Mouse (Mus musculus) intestine, postnatal 0 days (tissue): ENCODE data around the gene Il27. TPM values are rescaled to one million over a fixed set of nuclear protein-coding genes. Genes with fewer than 3 reads are reported as not detected.

ENCODE experiments used
- ATAC-seq: fragments of 200-750 bp; cut with Nextera tagmentation; 2 replicates; pipeline ENCODE4 v1.8.0; 2017; ENCODE audit warnings: mild to moderate bottlenecking, moderate TSS enrichment, moderate library complexity
- H3K27ac ChIP-seq: fragments of 300-500 bp; sonication (generic); 2 replicates; pipeline ENCODE4 v1.5.1; 2014; ENCODE audit warnings: mild to moderate bottlenecking, low read depth, low read length, moderate library complexity
- H3K27me3 ChIP-seq: fragments of 300-500 bp; sonication (generic); replicated peaks from 2 replicates; pipeline ENCODE4 v1.6.1; 2014; ENCODE audit warnings: low read length, mixed read lengths; ENCODE audit not compliant: control insufficient read depth, insufficient read depth
- H3K36me3 ChIP-seq: fragments of 300-500 bp; sonication (generic); 2 replicates; pipeline ENCODE4 v1.6.1; 2014; ENCODE audit warnings: mild to moderate bottlenecking, moderate library complexity; ENCODE audit not compliant: control insufficient read depth, insufficient read depth
- H3K4me1 ChIP-seq: fragments of 300-500 bp; sonication (generic); replicated peaks from 2 replicates; pipeline ENCODE4 v1.6.1; 2014; ENCODE audit warnings: antibody characterized with exemption, low read length, mixed read lengths; ENCODE audit not compliant: control insufficient read depth, insufficient read depth
- H3K4me2 ChIP-seq: fragments of 300-500 bp; sonication (generic); replicated peaks from 2 replicates; pipeline ENCODE4 v1.6.1; 2014; ENCODE audit warnings: low read depth, mild to moderate bottlenecking, moderate library complexity
- H3K4me3 ChIP-seq: fragments of 300-500 bp; sonication (generic); 2 replicates; pipeline ENCODE4 v1.5.1; 2014; ENCODE audit warnings: low read depth, low read length
- H3K9ac ChIP-seq: fragments of 300-500 bp; sonication (generic); 2 replicates; pipeline ENCODE4 v1.6.1; 2014; ENCODE audit warnings: mild to moderate bottlenecking, low read depth, low read length
- H3K9me3 ChIP-seq: fragments of 300-500 bp; sonication (generic); 2 replicates; pipeline ENCODE4 v1.6.1; 2016; ENCODE audit warnings: mixed run types; ENCODE audit not compliant: control insufficient read depth
- CTCF ChIP-seq: sonication (generic); IDR thresholded peaks from 2 replicates; pipeline ENCODE4 v1.5.1; 2016; ENCODE audit warnings: low read depth, mild to moderate bottlenecking, control low read depth, antibody characterized with exemption, moderate library complexity
- WGBS: fragments of 180-500 bp; shearing (Covaris S2); extraction: QIAGEN DNeasy Blood & Tissue Kit; methylation state at CpG from one replicate; pipeline ENCODE4 v1.1.7; 2014; 5-methylcytosine and 5-hydroxymethylcytosine counted together
- polyA plus RNA-seq: library from polyadenylated mRNA; unstranded; fragments of >200 nt; fragmentation: Nextera tagmentation; extraction: Ambion mirVana; gene quantifications from 2 replicates; pipeline ENCODE4 v1.2.1, GENCODE M21; 2015

Gene Il27
- polyA plus RNA-seq, 1 experiment from 2014 or later, result not detected

DNA sequence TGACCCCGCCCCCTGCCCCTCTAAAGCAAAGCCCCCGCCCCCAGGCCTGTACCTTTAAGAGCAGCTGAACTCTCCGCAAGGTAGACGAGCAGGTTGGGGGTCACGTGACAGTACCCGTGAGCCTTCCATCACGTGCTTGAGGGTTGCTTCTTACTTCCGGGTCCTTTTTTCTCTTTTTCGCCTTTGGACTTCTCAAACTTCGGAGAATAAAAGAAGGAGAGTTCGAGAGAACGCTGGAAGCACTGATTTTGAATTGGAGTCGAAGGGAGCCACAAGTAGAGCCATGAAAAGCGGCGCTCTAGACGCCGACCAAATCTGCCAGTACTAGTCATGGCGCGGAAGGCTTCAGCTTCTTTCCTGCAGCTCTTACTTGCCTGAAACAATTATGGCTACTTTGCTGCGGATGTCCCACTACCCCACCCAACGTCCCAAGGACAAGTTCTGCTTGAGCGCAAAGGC is 11.5 kb downstream of the Il27 start:
- peak overlapping the region; percentile 76 for H3K4me2 ChIP-seq
- H3K4me3 ChIP-seq, result peak overlapping the region; percentile 51
- H3K4me1 ChIP-seq, result 0 out of 2 replicates have a peak, but pooled peaks cover 2% of the 10 kb centered on the region
- H3K27me3 ChIP-seq, result 0 out of 2 replicates have a peak, but pooled peaks cover 2% of the 10 kb centered on the region
- peak overlapping the region; percentile 62 for H3K9ac ChIP-seq
- peaks cover 11% of the 10 kb centered on the region for H3K36me3 ChIP-seq
- H3K27ac ChIP-seq, result peak overlapping the region; percentile 86
- under 1% methylated on average over 22 of the region's 22 CpGs for WGBS
- H3K9me3 ChIP-seq, result no peaks in the 10 kb centered on the region
- peak; percentile 77 for ATAC-seq
- no peak for TF ChIP-seq CTCF

DNA sequence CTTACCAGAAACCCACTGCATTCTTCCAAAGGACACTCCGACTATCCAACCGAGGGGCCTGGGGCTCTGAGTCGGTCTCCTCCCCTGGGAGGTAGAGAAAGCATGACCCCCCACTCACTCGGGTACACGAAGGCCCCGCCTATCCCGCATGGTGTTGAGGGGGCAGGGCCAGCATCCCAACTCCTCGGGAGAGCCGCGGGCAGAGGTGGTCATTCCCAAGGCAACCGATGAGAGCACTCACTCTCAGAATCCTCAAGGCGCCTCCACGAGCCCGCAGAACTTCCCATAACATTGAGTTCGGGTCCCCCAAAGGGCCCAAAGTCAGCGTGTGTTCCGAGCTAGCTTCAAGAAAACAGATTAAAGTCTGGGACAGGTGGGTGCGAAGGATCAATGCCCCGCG is 12.0 kb downstream of the Il27 start:
- Histone ChIP-seq H3K9ac (peak overlapping the region; percentile 62), H3K27me3 (0 out of 2 replicates have a peak, but pooled peaks cover 2% of the 10 kb centered on the region), H3K9me3 (no peaks in the 10 kb centered on the region), H3K4me1 (0 out of 2 replicates have a peak, but pooled peaks cover 2% of the 10 kb centered on the region), H3K36me3 (peaks cover 15% of the 10 kb centered on the region), H3K4me3 (peak overlapping the region; percentile 51), H3K4me2 (peak overlapping the region; percentile 76), H3K27ac (peak overlapping the region; percentile 86)
- TF ChIP-seq CTCF, result no peak
- 2% methylated on average over 20 of the region's 20 CpGs for WGBS
- peak; percentile 37 for ATAC-seq

DNA sequence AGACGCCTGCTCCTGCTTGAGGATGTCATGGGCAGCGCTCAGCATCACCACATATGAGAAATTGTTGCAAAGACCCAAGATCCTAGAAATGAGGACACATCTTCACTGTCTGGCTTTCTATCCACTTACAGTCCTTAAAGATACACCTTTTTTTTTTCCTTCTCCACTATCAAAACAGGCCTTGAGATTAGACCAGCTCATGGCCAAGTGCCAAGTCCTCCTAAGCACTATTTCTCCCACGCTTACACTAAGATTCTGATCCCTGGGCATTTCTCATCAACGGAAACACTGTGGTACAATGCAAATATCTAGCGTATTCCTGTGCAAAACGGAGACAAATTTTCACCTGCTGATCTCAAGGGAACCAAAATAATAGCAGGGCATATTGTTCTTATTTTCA is 13.1 kb downstream of the Il27 start:
- 0 out of 2 replicates have a peak, but pooled peaks cover 2% of the 10 kb centered on the region for H3K4me1 ChIP-seq
- no peak overlapping the region for H3K4me3 ChIP-seq
- no peak overlapping the region for H3K9ac ChIP-seq
- peak overlapping the region; percentile 76; the same call in 1 of the 2 replicates for H3K4me2 ChIP-seq
- TF ChIP-seq CTCF, result no peak
- H3K36me3 ChIP-seq, result peaks cover 22% of the 10 kb centered on the region
- WGBS, result 72% methylated on average over 6 of the region's 6 CpGs
- H3K27ac ChIP-seq, result no peak overlapping the region
- H3K27me3 ChIP-seq, result no peaks in the 10 kb centered on the region
- no peak for ATAC-seq
- H3K9me3 ChIP-seq, result no peaks in the 10 kb centered on the region

DNA sequence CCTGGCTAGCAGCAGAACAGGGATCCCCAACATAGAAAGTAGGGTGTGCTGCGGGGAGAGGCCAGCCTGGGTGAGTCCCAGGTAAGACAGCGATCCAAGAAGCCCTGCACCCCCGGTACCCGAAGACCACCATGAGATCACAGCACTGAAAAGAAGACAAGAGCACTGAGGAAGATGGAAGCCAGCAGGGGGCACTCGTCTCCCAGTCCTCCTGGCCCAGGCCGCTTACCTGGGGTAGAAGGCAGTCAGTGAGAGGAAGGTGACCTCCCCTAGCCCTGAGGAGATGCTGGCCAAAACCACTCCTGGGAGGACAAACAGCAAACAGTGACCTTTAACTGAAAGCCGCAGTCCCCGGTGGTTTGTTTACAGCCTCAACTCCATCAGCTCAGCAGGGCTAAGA is 15.6 kb downstream of the Il27 start:
- TF ChIP-seq CTCF, result peak; percentile 82
- 42% methylated on average over 8 of the region's 8 CpGs for WGBS

GRCm38 (mm10) chr7:126576946-126577345 is 17.8 kb downstream of the Il27 start:
- 62% methylated on average over 8 of the region's 8 CpGs for WGBS
- Histone ChIP-seq H3K9me3 (no peaks in the 10 kb centered on the region), H3K27me3 (no peaks in the 10 kb centered on the region), H3K4me2 (no peak overlapping the region), H3K9ac (no peak overlapping the region), H3K4me1 (0 out of 2 replicates have a peak, but pooled peaks cover 2% of the 10 kb centered on the region), H3K36me3 (peaks cover 48% of the 10 kb centered on the region), H3K4me3 (no peak overlapping the region), H3K27ac (no peak overlapping the region)
- no peak for ATAC-seq
- peak; percentile 76 for TF ChIP-seq CTCF

More for the DNA sequence above, 15.6 kb downstream of the Il27 start:
- Histone ChIP-seq H3K4me2 (no peak overlapping the region), H3K27me3 (no peaks in the 10 kb centered on the region), H3K27ac (no peak overlapping the region), H3K9me3 (no peaks in the 10 kb centered on the region), H3K9ac (no peak overlapping the region), H3K4me3 (no peak overlapping the region), H3K4me1 (0 out of 2 replicates have a peak, but pooled peaks cover 2% of the 10 kb centered on the region), H3K36me3 (peaks cover 41% of the 10 kb centered on the region)
- no peak for ATAC-seq

- H3K9me3 ChIP-seq, result no peaks in the 10 kb centered on the region
- no peak for TF ChIP-seq CTCF
- peak within 1 kb of the TSS; percentile 75 for H3K4me2 ChIP-seq
- under 1% methylated on average over 46 of the region's 46 CpGs for WGBS
- H3K4me1 ChIP-seq, result no peaks in the 10 kb centered on the region
- ATAC-seq, result peak; percentile 92
- H3K27ac ChIP-seq, result peak within 1 kb of the TSS; percentile 89
- H3K9ac ChIP-seq, result peak within 1 kb of the TSS; percentile 85
- H3K36me3 ChIP-seq, result peaks cover 35% of the 10 kb centered on the region
- peak within 1 kb of the TSS; percentile 95 for H3K4me3 ChIP-seq
- H3K27me3 ChIP-seq, result no peaks in the 10 kb centered on the region
Measured at GRCm38 (mm10) chr7:126566094-126566765, 28.5 kb downstream of the Il27 start, which contains the start of gene Eif3c. Gene Eif3c, minus strand, starts transcription at chr7:126566411.
